ENCODE assay signal across 14 mouse cellular contexts in the genomic region with DNA sequence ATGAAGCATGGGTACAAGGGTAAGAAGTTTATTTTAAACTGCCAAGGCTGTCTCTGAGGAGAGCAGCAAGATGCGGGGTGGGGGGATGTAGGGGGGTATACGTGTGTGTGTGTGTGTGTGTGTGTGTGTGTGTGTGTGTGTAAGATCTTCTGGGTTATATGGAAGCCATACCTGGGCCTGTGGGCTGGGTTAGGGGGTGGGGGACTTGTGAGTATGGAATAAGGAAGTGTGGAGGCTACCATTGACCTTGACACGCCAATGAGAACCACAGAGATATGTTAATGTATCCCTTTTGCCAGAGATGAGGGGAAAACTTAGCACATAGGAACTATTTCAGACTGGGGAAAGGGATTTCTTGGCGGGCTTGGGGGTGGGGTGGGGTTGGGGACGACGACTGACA. TPM values are rescaled to one million over a fixed set of nuclear protein-coding genes. Genes with fewer than 3 reads are reported as not detected.
DNase-seq lines count a peak whose midpoint lies in the region; ATAC-seq and TF ChIP-seq lines count a peak whose summit lies in the region.
"Had no signal": no experiment of that assay in that cellular context is flagged by ENCODE, and none has a peak within 500 bp of the region (broad histone marks: within the 10 kb centered on the region; RNA-seq: fewer than 3 reads in every experiment).

No protein-coding gene starts in this region.

- H3K36me3 ChIP-seq in heart, embryonic 14.5 days (ENCODE audit: control insufficient read depth, insufficient read depth, low read length), result peaks cover 5% of the 10 kb centered on the region
- H3K36me3 ChIP-seq in liver, embryonic 12.5 days, result peaks cover 22% of the 10 kb centered on the region
- H3K36me3 ChIP-seq in liver, embryonic 11.5 days (ENCODE audit: control insufficient read depth, insufficient read depth, low read length), result no peaks in the 10 kb centered on the region
- peaks cover 4% of the 10 kb centered on the region; the same call in 1 of the 2 replicates for H3K36me3 ChIP-seq in ES-Bruce4 (ENCODE audit: control insufficient read depth, insufficient read depth, low read length, poor library complexity, severe bottlenecking)
- H3K36me3 ChIP-seq in embryonic facial prominence, embryonic 14.5 days (ENCODE audit: control insufficient read depth, insufficient read depth, low read length), result peaks cover 7% of the 10 kb centered on the region

- H3K27ac ChIP-seq in heart, embryonic 14.5 days (replicated peaks in 1 of 2; ENCODE audit: control insufficient read depth in 1 of 2, insufficient read depth in 1 of 2, low read depth in 2 of 2, low read length in 2 of 2), result no peak overlapping the region
- no peak overlapping the region for H3K27ac ChIP-seq in liver, embryonic 12.5 days
- no peak overlapping the region for H3K27ac ChIP-seq in liver, embryonic 11.5 days (ENCODE audit: low read depth, low read length)
- H3K27ac ChIP-seq in ES-Bruce4 (ENCODE audit: insufficient read depth, low read length), result no peak overlapping the region
- H3K27ac ChIP-seq in embryonic facial prominence, embryonic 14.5 days (replicated peaks; ENCODE audit: low read depth, low read length), result no peak overlapping the region
- H3K27ac ChIP-seq: liver, embryonic 14.5 days had no signal

- H3K4me1 ChIP-seq in heart, embryonic 14.5 days (ENCODE audit: control insufficient read depth in 2 of 2, insufficient read depth in 2 of 2, low read length in 2 of 2), result peaks cover 5 to 16% of the 10 kb centered on the region in 2 experiments
- H3K4me1 ChIP-seq in liver, embryonic 12.5 days, result peaks cover 29% of the 10 kb centered on the region
- peaks cover 7% of the 10 kb centered on the region; the same call in 1 of the 2 replicates for H3K4me1 ChIP-seq in liver, embryonic 11.5 days (replicated peaks; ENCODE audit: control insufficient read depth, insufficient read depth, low read length)
- no peaks in the 10 kb centered on the region for H3K4me1 ChIP-seq in ES-Bruce4 (ENCODE audit: control insufficient read depth, insufficient read depth, low read length)
- peaks cover 21% of the 10 kb centered on the region for H3K4me1 ChIP-seq in embryonic facial prominence, embryonic 14.5 days (ENCODE audit: control insufficient read depth, insufficient read depth, low read length)

- no peak overlapping the region for H3K9ac ChIP-seq in heart, embryonic 14.5 days (ENCODE audit: low read length)
- H3K9ac ChIP-seq in liver, embryonic 12.5 days, result no peak overlapping the region
- H3K9ac ChIP-seq in liver, embryonic 11.5 days (ENCODE audit: low read depth, low read length), result no peak overlapping the region
- peak overlapping the region; percentile 75 for H3K9ac ChIP-seq in ES-Bruce4 (ENCODE audit: low read depth, poor library complexity, severe bottlenecking)
- no peak overlapping the region for H3K9ac ChIP-seq in embryonic facial prominence, embryonic 14.5 days (ENCODE audit: low read depth, low read length)

- intact Hi-C loops in heart, postnatal 10 days (cut with DNase I), result no loop called here

- H3K9me3 ChIP-seq in heart, embryonic 14.5 days (ENCODE audit: control insufficient read depth, low read length), result no peaks in the 10 kb centered on the region
- no peaks in the 10 kb centered on the region for H3K9me3 ChIP-seq in liver, embryonic 12.5 days (replicated peaks)
- H3K9me3 ChIP-seq in liver, embryonic 11.5 days (ENCODE audit: control insufficient read depth, low read length), result no peaks in the 10 kb centered on the region
- no peaks in the 10 kb centered on the region for H3K9me3 ChIP-seq in ES-Bruce4 (replicated peaks; ENCODE audit: control insufficient read depth, insufficient read depth, low read length, poor library complexity, severe bottlenecking)
- no peaks in the 10 kb centered on the region for H3K9me3 ChIP-seq in embryonic facial prominence, embryonic 14.5 days (ENCODE audit: control insufficient read depth, low read length)

- TF ChIP-seq EP300 in ES-Bruce4 (IDR thresholded peaks at IDR 0.05; ENCODE audit: insufficient read depth, low read depth, low read length), result no peak

- 87% methylated on average over 6 of the region's 6 CpGs for WGBS in heart, embryonic 14.5 days
- WGBS in liver, embryonic 12.5 days (ENCODE audit: insufficient replicate concordance), result 83% methylated on average over 6 of the region's 6 CpGs
- 89% methylated on average over 6 of the region's 6 CpGs for WGBS in liver, embryonic 11.5 days
- WGBS in embryonic facial prominence, embryonic 14.5 days, result 81% methylated on average over 6 of the region's 6 CpGs

- H3K4me2 ChIP-seq in heart, embryonic 14.5 days (ENCODE audit: low read length), result peak overlapping the region; percentile 81
- H3K4me2 ChIP-seq in liver, embryonic 12.5 days, result peak overlapping the region; percentile 80; the same call in 1 of the 2 replicates
- no peak overlapping the region for H3K4me2 ChIP-seq in liver, embryonic 11.5 days
- peak overlapping the region; percentile 74 for H3K4me2 ChIP-seq in embryonic facial prominence, embryonic 14.5 days (ENCODE audit: low read depth, low read length)

- ATAC-seq in heart, embryonic 14.5 days (ENCODE audit: insufficient number of reproducible peaks, insufficient read depth, low FRiP score, low read depth), result no peak
- ATAC-seq in liver, embryonic 12.5 days, result no peak
- no peak for ATAC-seq in liver, embryonic 11.5 days (replicated peaks; ENCODE audit: low FRiP score)
- ATAC-seq in embryonic facial prominence, embryonic 14.5 days (ENCODE audit: low read depth), result no peak

- no peak for TF ChIP-seq POLR2A in ES-Bruce4 (IDR thresholded peaks at IDR 0.05; ENCODE audit: insufficient read depth, low read length)

- H3K27me3 ChIP-seq in heart, embryonic 14.5 days (ENCODE audit: control insufficient read depth, insufficient read depth, low read length), result no peaks in the 10 kb centered on the region
- H3K27me3 ChIP-seq in liver, embryonic 12.5 days (replicated peaks), result no peaks in the 10 kb centered on the region
- no peaks in the 10 kb centered on the region for H3K27me3 ChIP-seq in liver, embryonic 11.5 days (replicated peaks; ENCODE audit: control insufficient read depth, insufficient read depth, low read length)
- H3K27me3 ChIP-seq in ES-Bruce4 (ENCODE audit: control insufficient read depth, insufficient read depth, low read length, poor library complexity, severe bottlenecking), result no peaks in the 10 kb centered on the region
- no peaks in the 10 kb centered on the region for H3K27me3 ChIP-seq in embryonic facial prominence, embryonic 14.5 days (replicated peaks; ENCODE audit: control insufficient read depth, insufficient read depth, low read length)

- TF ChIP-seq CTCF in ES-Bruce4 (IDR thresholded peaks at IDR 0.05; ENCODE audit: low read depth, low read length), result no peak

- no peak overlapping the region for H3K4me3 ChIP-seq in heart, embryonic 14.5 days (ENCODE audit: control insufficient read depth in 1 of 2, insufficient read depth in 1 of 2, low read depth in 1 of 2, low read length in 2 of 2)
- no peak overlapping the region for H3K4me3 ChIP-seq in liver, embryonic 12.5 days
- H3K4me3 ChIP-seq in liver, embryonic 11.5 days (ENCODE audit: low read depth, low read length), result no peak overlapping the region
- H3K4me3 ChIP-seq in ES-Bruce4 (ENCODE audit: low read depth, low read length), result no peak overlapping the region
- no peak overlapping the region for H3K4me3 ChIP-seq in embryonic facial prominence, embryonic 14.5 days (ENCODE audit: low read depth, low read length)

- no peak for DNase-seq in heart, postnatal 10 days
- no peak for DNase-seq in liver, embryonic 11.5 days (ENCODE audit: low spot score)
- no peak for DNase-seq in embryonic facial prominence, embryonic 14.5 days (ENCODE audit: low spot score)
- DNase-seq in thymus, postnatal 10 days (ENCODE audit: low spot score in 2 of 2), result no peak
- DNase-seq in kidney, postnatal 36 days, result no peak
- DNase-seq: adrenal gland, adult 2 months; cerebellum, adult 18-20 months; heart, adult 18-20 months; lung, postnatal 36 days; thymus, adult 2 months had no signal

RNA-seq across cellular contexts. Expression of gene Sugt1, which starts 1.9 kb away (rescaled TPM):
- polyA plus RNA-seq in heart, embryonic 14.5 days (2014; fragmentation: Nextera tagmentation; extraction: Ambion mirVana), result 111 and 122 TPM in 2 replicates
- total RNA-seq in heart, postnatal 10 days (2021), result 10 to 100 TPM; 83.3 to 89.9 TPM
- 57.7 and 63.2 TPM in 2 replicates for polyA plus RNA-seq in liver, embryonic 12.5 days (2016; fragmentation: Nextera tagmentation; extraction: Ambion mirVana)
- 95.0 and 95.5 TPM in 2 replicates for polyA plus RNA-seq in liver, embryonic 11.5 days (2014; fragmentation: Nextera tagmentation; extraction: Ambion mirVana)
- 256 and 265 TPM in 2 replicates for polyA plus RNA-seq in ES-Bruce4 (2011; ENCODE audit: insufficient read depth, insufficient read length, low read depth, missing spikeins)
- polyA plus RNA-seq in embryonic facial prominence, embryonic 14.5 days (2014; fragmentation: Nextera tagmentation; extraction: Ambion mirVana), result 124 and 130 TPM in 2 replicates
